Mouse (Mus musculus) G1E (cell line): ENCODE measurements around the gene Krt28. TPM values are rescaled to one million over a fixed set of nuclear protein-coding genes. Genes with fewer than 3 reads are reported as not detected.

ENCODE experiments used
- ATAC-seq: 2 replicates; pipeline ENCODE4 v1.8.0; 2016; ENCODE audit warnings: mild to moderate bottlenecking; ENCODE audit not compliant: insufficient number of reproducible peaks, poor library complexity, low FRiP score, severe bottlenecking; ENCODE audit errors: extremely low read depth
- DNase-seq: peaks from one replicate; pipeline ENCODE4 v3.0.0; 2012; ENCODE audit warnings: low spot score
- H3K27me3 ChIP-seq: 2 replicates; pipeline ENCODE4 v1.6.1; 2012; ENCODE audit warnings: mild to moderate bottlenecking, low read length, inconsistent platforms; ENCODE audit not compliant: insufficient read depth
- H3K36me3 ChIP-seq: replicated peaks from 2 replicates; pipeline ENCODE3; 2012; ENCODE audit warnings: mild to moderate bottlenecking, inconsistent platforms
- H3K4me1 ChIP-seq: 2 replicates; pipeline ENCODE4 v1.6.1; 2012; ENCODE audit warnings: low read depth, low read length, inconsistent platforms, mixed read lengths; ENCODE audit not compliant: insufficient read depth
- H3K4me3 ChIP-seq: 2 replicates; pipeline ENCODE4 v1.5.1; 2012; ENCODE audit warnings: low read depth, mild to moderate bottlenecking, inconsistent platforms, low read length, moderate library complexity, mixed read lengths
- H3K9me3 ChIP-seq: replicated peaks from 2 replicates; pipeline ENCODE4 v1.6.1; 2012; ENCODE audit warnings: inconsistent platforms
- CTCF ChIP-seq: IDR thresholded peaks from 2 replicates; pipeline ENCODE4 v1.5.1; 2012; ENCODE audit warnings: low read depth, low read length, inconsistent platforms, mixed read lengths
- GATA1 ChIP-seq: IDR thresholded peaks from 2 replicates; pipeline ENCODE4 v1.6.1; 2012; ENCODE audit warnings: borderline replicate concordance, low read length, inconsistent platforms, mixed read lengths
- GATA2 ChIP-seq: IDR thresholded peaks from 2 replicates; pipeline ENCODE4 v1.6.1; 2012; ENCODE audit warnings: low read depth, low read length, inconsistent platforms, borderline replicate concordance
- POLR2AphosphoS5 ChIP-seq: IDR thresholded peaks from 2 replicates; pipeline ENCODE4 v1.6.1; 2012; ENCODE audit warnings: low read depth, low read length, inconsistent platforms; ENCODE audit not compliant: insufficient replicate concordance
- TAL1 ChIP-seq: conservative IDR thresholded peaks from 2 replicates; pipeline ENCODE4 v1.6.1; 2012; ENCODE audit warnings: low read depth, low read length, inconsistent platforms, mixed read lengths
- polyA plus RNA-seq: library from polyadenylated mRNA; stranded (reverse); fragments of >175 nt; gene quantifications from 2 replicates; pipeline ENCODE4 v1.2.3, GENCODE M21; 2012
- total RNA-seq, 2 experiments: library from RNA; stranded (forward) in 1 of 2; stranded (reverse) in 1 of 2; fragments of 200-1000 nt in 1 of 2; fragments of >200 nt in 1 of 2; fragmentation: Nextera tagmentation in 1 of 2; gene quantifications; 2 replicates each; pipeline ENCODE4 v1.2.3; 2014 to 2017

Gene Krt28
- total and polyA plus RNA-seq, 3 experiments, result 0.11 TPM; not detected in 2

DNA sequence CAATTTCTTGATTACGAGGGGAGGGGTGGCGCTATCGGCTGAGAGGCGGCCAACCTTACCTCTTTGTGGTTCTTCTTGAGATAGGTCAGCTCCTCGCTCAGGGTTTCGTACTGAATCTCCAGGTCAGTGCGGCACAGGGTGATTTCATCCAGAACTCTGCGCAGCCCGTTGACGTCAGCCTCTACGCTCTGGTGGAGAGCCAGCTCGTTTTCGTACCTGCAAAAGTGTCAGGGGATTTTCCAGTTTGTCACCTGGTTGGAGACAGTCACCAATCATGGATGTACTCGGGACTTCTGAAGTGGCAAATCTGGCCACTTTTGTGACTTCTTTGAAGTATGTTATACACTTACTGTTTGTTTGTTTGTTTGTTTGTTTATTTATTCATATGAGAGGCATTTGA lies 53.6 kb downstream of the Krt28 start:
- TF ChIP-seq CTCF, result no peak
- TF ChIP-seq TAL1, result no peak
- TF ChIP-seq POLR2AphosphoS5, result no peak
- no peaks in the 10 kb centered on the region for H3K4me1 ChIP-seq
- peaks cover 8% of the 10 kb centered on the region; the same call in 1 of the 2 replicates for H3K27me3 ChIP-seq
- no peaks in the 10 kb centered on the region for H3K36me3 ChIP-seq
- H3K9me3 ChIP-seq, result no peaks in the 10 kb centered on the region
- ATAC-seq (no peak), DNase-seq (no peak)
- no peak overlapping the region for H3K4me3 ChIP-seq

DNA sequence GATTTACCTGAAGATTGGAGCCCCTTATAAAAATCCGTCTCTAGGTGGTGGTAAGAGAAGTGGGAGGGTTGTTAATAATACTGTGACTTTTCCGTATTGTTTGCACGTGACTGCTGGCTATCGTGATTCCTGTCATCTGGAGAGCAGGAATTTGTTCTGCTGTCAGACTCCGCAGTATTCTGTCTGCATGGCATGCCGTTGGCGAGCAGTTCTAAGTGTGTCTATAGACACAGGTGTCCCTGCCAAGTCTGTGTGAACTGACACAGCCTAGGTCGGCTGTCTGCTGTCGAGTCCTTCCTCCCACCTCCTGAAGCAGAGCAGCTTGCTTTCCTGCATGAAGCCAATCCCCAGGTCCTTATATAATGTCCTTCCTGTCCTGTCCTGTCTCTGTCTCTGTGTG lies 55.6 kb downstream of the Krt28 start:
- no peaks in the 10 kb centered on the region for H3K4me1 ChIP-seq
- no peak for ATAC-seq

DNA sequence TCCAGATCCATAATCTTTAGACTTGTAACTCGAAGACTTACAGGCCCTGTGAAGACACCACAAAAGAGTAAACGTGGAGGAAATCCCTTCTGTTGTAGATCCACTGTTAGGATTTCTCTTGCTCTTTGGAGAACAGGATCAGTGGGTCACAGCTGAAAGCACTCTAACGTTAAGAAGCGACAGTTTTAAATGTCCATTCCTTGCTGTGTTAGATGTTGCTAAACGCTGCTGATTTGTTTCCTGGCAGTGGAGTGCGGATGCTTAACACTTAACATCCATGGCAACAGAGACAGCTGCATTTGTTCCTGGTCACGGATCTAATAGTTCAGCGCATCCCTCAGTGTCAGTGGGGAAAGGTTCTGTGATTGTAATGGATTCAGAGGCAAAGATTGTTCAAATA lies 58.2 kb downstream of the Krt28 start:
- Histone ChIP-seq H3K9me3 (no peaks in the 10 kb centered on the region), H3K4me1 (no peaks in the 10 kb centered on the region), H3K27me3 (peaks cover 5% of the 10 kb centered on the region; the same call in 1 of the 2 replicates), H3K4me3 (no peak overlapping the region), H3K36me3 (no peaks in the 10 kb centered on the region)
- no peak for DNase-seq
- TF ChIP-seq GATA2, result no peak
- TF ChIP-seq CTCF, result no peak
- TF ChIP-seq POLR2AphosphoS5, result no peak
- TF ChIP-seq TAL1, result no peak
- TF ChIP-seq GATA1, result no peak
- ATAC-seq, result no peak

More for the DNA sequence above, 55.6 kb downstream of the Krt28 start:
- H3K9me3 ChIP-seq, result no peaks in the 10 kb centered on the region
- no peaks in the 10 kb centered on the region for H3K36me3 ChIP-seq
- H3K27me3 ChIP-seq, result peaks cover 8% of the 10 kb centered on the region; the same call in 1 of the 2 replicates
- no peak for TF ChIP-seq POLR2AphosphoS5
- TF ChIP-seq TAL1, result no peak
- no peak for TF ChIP-seq GATA2
- no peak for TF ChIP-seq CTCF
- no peak for TF ChIP-seq GATA1
- H3K4me3 ChIP-seq, result no peak overlapping the region
- DNase-seq, result no peak

Other genes with a start within 250 kb of the Krt28 start
Only the 20 nearest of the 25 such genes appear.
- not detected in 2 replicates for gene Ccr7, start 219.8 kb downstream of the Krt28 start, total RNA-seq (2014; fragmentation: Nextera tagmentation)
- gene Ccr7, start 219.8 kb downstream of the Krt28 start, total RNA-seq (2017), result 0.11 TPM in 1 of 2 replicates, not detected in the other
- gene Ccr7, start 219.8 kb downstream of the Krt28 start, polyA plus RNA-seq, result not detected in 2 replicates
- 168 and 175 TPM in 2 replicates for gene Smarce1, start 143.9 kb downstream of the Krt28 start, total RNA-seq (2014; fragmentation: Nextera tagmentation)
- gene Smarce1, start 143.9 kb downstream of the Krt28 start, total RNA-seq (2017), result 144 and 160 TPM in 2 replicates
- gene Smarce1, start 143.9 kb downstream of the Krt28 start, polyA plus RNA-seq, result 373 and 391 TPM in 2 replicates
- gene Krt222, start 130.8 kb downstream of the Krt28 start, total RNA-seq (2014; fragmentation: Nextera tagmentation), result not detected in 2 replicates
- 0.05 and 0.17 TPM in 2 replicates for gene Krt222, start 130.8 kb downstream of the Krt28 start, total RNA-seq (2017)
- not detected in 2 replicates for gene Krt222, start 130.8 kb downstream of the Krt28 start, polyA plus RNA-seq
- not detected in 2 replicates for gene Krt24, start 89.6 kb downstream of the Krt28 start, total RNA-seq (2014; fragmentation: Nextera tagmentation)
- gene Krt24, start 89.6 kb downstream of the Krt28 start, total RNA-seq (2017), result not detected in 2 replicates
- not detected in 2 replicates for gene Krt24, start 89.6 kb downstream of the Krt28 start, polyA plus RNA-seq
- not detected in 2 replicates for gene Krt25, start 52.0 kb downstream of the Krt28 start, total RNA-seq (2014; fragmentation: Nextera tagmentation)
- gene Krt25, start 52.0 kb downstream of the Krt28 start, total RNA-seq (2017), result not detected in 2 replicates
- not detected in 2 replicates for gene Krt25, start 52.0 kb downstream of the Krt28 start, polyA plus RNA-seq
- gene Krt26, start 36.9 kb downstream of the Krt28 start, total RNA-seq (2014; fragmentation: Nextera tagmentation), result not detected in 2 replicates
- gene Krt26, start 36.9 kb downstream of the Krt28 start, total RNA-seq (2017), result 0.06 and 0.11 TPM in 2 replicates
- not detected in 2 replicates for gene Krt26, start 36.9 kb downstream of the Krt28 start, polyA plus RNA-seq
- gene Krt27, start 23.8 kb downstream of the Krt28 start, total RNA-seq (2014; fragmentation: Nextera tagmentation), result not detected in 2 replicates
- not detected in 2 replicates for gene Krt27, start 23.8 kb downstream of the Krt28 start, total RNA-seq (2017)
- gene Krt27, start 23.8 kb downstream of the Krt28 start, polyA plus RNA-seq, result not detected in 2 replicates
- gene Krt10, start 14.5 kb upstream of the Krt28 start, total RNA-seq (2014; fragmentation: Nextera tagmentation), result 5.6 and 8.6 TPM in 2 replicates
- 1.7 and 2.0 TPM in 2 replicates for gene Krt10, start 14.5 kb upstream of the Krt28 start, total RNA-seq (2017)
- 8.5 and 12.5 TPM in 2 replicates for gene Krt10, start 14.5 kb upstream of the Krt28 start, polyA plus RNA-seq
- not detected in 2 replicates for gene Krt12, start 47.4 kb upstream of the Krt28 start, total RNA-seq (2014; fragmentation: Nextera tagmentation)
- gene Krt12, start 47.4 kb upstream of the Krt28 start, total RNA-seq (2017), result 0.06 TPM in 1 of 2 replicates, not detected in the other
- gene Krt12, start 47.4 kb upstream of the Krt28 start, polyA plus RNA-seq, result not detected in 2 replicates
- not detected in 2 replicates for gene Krt20, start 63.2 kb upstream of the Krt28 start, total RNA-seq (2014; fragmentation: Nextera tagmentation)
- not detected in 2 replicates for gene Krt20, start 63.2 kb upstream of the Krt28 start, total RNA-seq (2017)
- not detected in 2 replicates for gene Krt20, start 63.2 kb upstream of the Krt28 start, polyA plus RNA-seq
- not detected in 2 replicates for gene Krt23, start 118.2 kb upstream of the Krt28 start, total RNA-seq (2014; fragmentation: Nextera tagmentation)
- not detected in 2 replicates for gene Krt23, start 118.2 kb upstream of the Krt28 start, total RNA-seq (2017)
- not detected in 2 replicates for gene Krt23, start 118.2 kb upstream of the Krt28 start, polyA plus RNA-seq
- gene Krt39, start 146.4 kb upstream of the Krt28 start, total RNA-seq (2014; fragmentation: Nextera tagmentation), result not detected in 2 replicates
- gene Krt39, start 146.4 kb upstream of the Krt28 start, total RNA-seq (2017), result 0.05 TPM in 1 of 2 replicates, not detected in the other
- not detected in 2 replicates for gene Krt39, start 146.4 kb upstream of the Krt28 start, polyA plus RNA-seq
- gene Krt40, start 168.3 kb upstream of the Krt28 start, total RNA-seq (2014; fragmentation: Nextera tagmentation), result not detected in 2 replicates
- 0.16 TPM in 1 of 2 replicates, not detected in the other for gene Krt40, start 168.3 kb upstream of the Krt28 start, total RNA-seq (2017)
- gene Krt40, start 168.3 kb upstream of the Krt28 start, polyA plus RNA-seq, result not detected in 2 replicates
- not detected in 2 replicates for gene Krtap3-3, start 176.0 kb upstream of the Krt28 start, total RNA-seq (2014; fragmentation: Nextera tagmentation)
- not detected in 2 replicates for gene Krtap3-3, start 176.0 kb upstream of the Krt28 start, total RNA-seq (2017)
- gene Krtap3-3, start 176.0 kb upstream of the Krt28 start, polyA plus RNA-seq, result not detected in 2 replicates
- gene Krtap3-2, start 181.9 kb upstream of the Krt28 start, total RNA-seq (2014; fragmentation: Nextera tagmentation), result not detected in 2 replicates
- 0.16 and 0.23 TPM in 2 replicates for gene Krtap3-2, start 181.9 kb upstream of the Krt28 start, total RNA-seq (2017)
- gene Krtap3-2, start 181.9 kb upstream of the Krt28 start, polyA plus RNA-seq, result not detected in 2 replicates
- gene Gm11939, start 184.6 kb upstream of the Krt28 start, total RNA-seq (2014; fragmentation: Nextera tagmentation), result not detected in 2 replicates
- not detected in 2 replicates for gene Gm11939, start 184.6 kb upstream of the Krt28 start, total RNA-seq (2017)
- not detected in 2 replicates for gene Gm11939, start 184.6 kb upstream of the Krt28 start, polyA plus RNA-seq
- not detected in 2 replicates for gene Krtap3-1, start 191.7 kb upstream of the Krt28 start, total RNA-seq (2014; fragmentation: Nextera tagmentation)
- not detected in 2 replicates for gene Krtap3-1, start 191.7 kb upstream of the Krt28 start, total RNA-seq (2017)
- not detected in 2 replicates for gene Krtap3-1, start 191.7 kb upstream of the Krt28 start, polyA plus RNA-seq
- gene Krtap1-5, start 206.1 kb upstream of the Krt28 start, total RNA-seq (2014; fragmentation: Nextera tagmentation), result not detected in 2 replicates
- gene Krtap1-5, start 206.1 kb upstream of the Krt28 start, total RNA-seq (2017), result 0.11 and 0.12 TPM in 2 replicates
- gene Krtap1-5, start 206.1 kb upstream of the Krt28 start, polyA plus RNA-seq, result not detected in 2 replicates
- gene Krtap1-4, start 208.8 kb upstream of the Krt28 start, total RNA-seq (2014; fragmentation: Nextera tagmentation), result not detected in 2 replicates
- gene Krtap1-4, start 208.8 kb upstream of the Krt28 start, total RNA-seq (2017), result 0.41 TPM in 1 of 2 replicates, not detected in the other
- gene Krtap1-4, start 208.8 kb upstream of the Krt28 start, polyA plus RNA-seq, result not detected in 2 replicates
- gene Krtap1-3, start 216.4 kb upstream of the Krt28 start, total RNA-seq (2014; fragmentation: Nextera tagmentation), result not detected in 2 replicates
- not detected in 2 replicates for gene Krtap1-3, start 216.4 kb upstream of the Krt28 start, total RNA-seq (2017)
- gene Krtap1-3, start 216.4 kb upstream of the Krt28 start, polyA plus RNA-seq, result not detected in 2 replicates